Mouse (Mus musculus) CH12.LX (cell line): ENCODE data around the gene Wee1. TPM values are rescaled to one million over a fixed set of nuclear protein-coding genes. Genes with fewer than 3 reads are reported as not detected.

Experiments used
- DNase-seq: peaks from one replicate; pipeline ENCODE4 v3.0.0-alpha.2; 2013; ENCODE audit errors: extremely low read depth
- H3K27ac ChIP-seq: 2 replicates; pipeline ENCODE4 v1.5.1; 2012; ENCODE audit warnings: low read depth, mild to moderate bottlenecking, control low read depth, moderate library complexity; ENCODE audit not compliant: insufficient read depth
- H3K27me3 ChIP-seq: replicated peaks from 2 replicates; pipeline ENCODE3; 2012; ENCODE audit warnings: inconsistent platforms
- H3K36me3 ChIP-seq, 2 experiments: replicated peaks in 1 of 2; 2 replicates each; pipeline versions ENCODE3 to v1.6.1; 2012; ENCODE audit warnings: inconsistent platforms in 1 of 2, low read length in 1 of 2, mild to moderate bottlenecking in 1 of 2, mixed read lengths in 1 of 2, moderate library complexity in 1 of 2; ENCODE audit not compliant: control insufficient read depth in 1 of 2, insufficient read depth in 1 of 2
- H3K4me1 ChIP-seq, 2 experiments: 2 replicates each; pipeline ENCODE4 v1.6.1; 2012; ENCODE audit warnings: inconsistent platforms in 1 of 2, moderate library complexity in 1 of 2; ENCODE audit not compliant: insufficient read depth in 2 of 2, control insufficient read depth in 1 of 2
- H3K4me2 ChIP-seq: 2 replicates; pipeline ENCODE4 v1.6.1; 2012; ENCODE audit warnings: low read depth, mild to moderate bottlenecking, control low read depth; ENCODE audit not compliant: poor library complexity, insufficient read depth, severe bottlenecking
- H3K4me3 ChIP-seq, 3 experiments: fragments of 150-350 bp in 1 of 3; sonication (generic) in 1 of 3; replicated peaks in 1 of 3; 2 replicates each; pipeline versions ENCODE3 to v1.5.1; 2011 to 2012; ENCODE audit warnings: low read depth in 2 of 3, low read length in 2 of 3, mild to moderate bottlenecking in 2 of 3, moderate library complexity in 2 of 3, control low read depth in 1 of 3, improper control_type of control experiment in 1 of 3, inconsistent platforms in 1 of 3, mixed read lengths in 1 of 3; ENCODE audit not compliant: poor library complexity in 1 of 3
- H3K79me2 ChIP-seq: replicated peaks from 2 replicates; pipeline ENCODE4 v1.6.1; 2012; ENCODE audit warnings: mild to moderate bottlenecking, moderate library complexity; ENCODE audit not compliant: control insufficient read depth, poor library complexity, insufficient read depth, severe bottlenecking; ENCODE audit errors: extremely low read depth
- H3K9ac ChIP-seq: 2 replicates; pipeline ENCODE4 v1.6.1; 2012; ENCODE audit warnings: low read depth, mild to moderate bottlenecking, control low read depth, moderate library complexity; ENCODE audit not compliant: insufficient read depth
- H3K9me3 ChIP-seq: replicated peaks from 2 replicates; pipeline ENCODE3; 2012; ENCODE audit warnings: low read length, inconsistent platforms, mixed read lengths
- BHLHE40 ChIP-seq: IDR thresholded peaks from 2 replicates; pipeline ENCODE4 v1.6.1; 2011; ENCODE audit warnings: mild to moderate bottlenecking, low read depth, low read length, improper control_type of control experiment
- CHD1 ChIP-seq: IDR thresholded peaks from 2 replicates; pipeline ENCODE4 v1.6.1; 2012; ENCODE audit warnings: low read depth, low read length, improper control_type of control experiment, inconsistent platforms
- CHD2 ChIP-seq: IDR thresholded peaks from 2 replicates; pipeline ENCODE4 v1.6.1; 2011; ENCODE audit warnings: low read length, improper control_type of control experiment
- CTCF ChIP-seq, 2 experiments: IDR thresholded peaks in 1 of 2; conservative IDR thresholded peaks in 1 of 2; 2 replicates each; pipeline ENCODE4 v1.5.1; 2011 to 2012; ENCODE audit warnings: low read depth in 2 of 2, low read length in 2 of 2, improper control_type of control experiment in 1 of 2, inconsistent platforms in 1 of 2, mild to moderate bottlenecking in 1 of 2, moderate library complexity in 1 of 2
- E2F4 ChIP-seq: IDR thresholded peaks from 2 replicates; pipeline ENCODE4 v1.6.1; 2011; ENCODE audit warnings: low read depth, low read length, improper control_type of control experiment; ENCODE audit not compliant: insufficient replicate concordance
- ELF1 ChIP-seq: IDR thresholded peaks from 2 replicates; pipeline ENCODE4 v1.6.1; 2014; ENCODE audit warnings: low read depth, mild to moderate bottlenecking, inconsistent platforms, low read length, improper control_type of control experiment
- EP300 ChIP-seq: IDR thresholded peaks from 2 replicates; pipeline ENCODE4 v1.6.1; 2011; ENCODE audit warnings: low read length, improper control_type of control experiment
- ETS1 ChIP-seq: conservative IDR thresholded peaks from 2 replicates; pipeline ENCODE4 v1.6.1; 2012; ENCODE audit warnings: low read depth, mild to moderate bottlenecking, inconsistent platforms, low read length, improper control_type of control experiment, moderate library complexity
- GABPA ChIP-seq: IDR thresholded peaks from 2 replicates; pipeline ENCODE4 v1.6.1; 2012; ENCODE audit warnings: low read depth, low read length, improper control_type of control experiment, inconsistent platforms; ENCODE audit not compliant: insufficient replicate concordance
- HCFC1 ChIP-seq: IDR thresholded peaks from 2 replicates; pipeline ENCODE4 v1.6.1; 2012; ENCODE audit warnings: low read depth, mild to moderate bottlenecking, inconsistent platforms, low read length, improper control_type of control experiment
- IRF4 ChIP-seq: IDR thresholded peaks from 2 replicates; pipeline ENCODE4 v1.6.1; 2014; ENCODE audit warnings: low read depth, mild to moderate bottlenecking, inconsistent platforms, low read length, improper control_type of control experiment
- JUN ChIP-seq: IDR thresholded peaks from 2 replicates; pipeline ENCODE4 v1.6.1; 2011; ENCODE audit warnings: low read depth, mild to moderate bottlenecking, low read length, improper control_type of control experiment, moderate library complexity; ENCODE audit not compliant: insufficient read depth
- JUND ChIP-seq: conservative IDR thresholded peaks from 2 replicates; pipeline ENCODE4 v1.6.1; 2011; ENCODE audit warnings: low read depth, low read length, improper control_type of control experiment
- KAT2A ChIP-seq: IDR thresholded peaks from 2 replicates; pipeline ENCODE4 v1.6.1; 2012; ENCODE audit warnings: low read length, improper control_type of control experiment, inconsistent platforms; ENCODE audit not compliant: insufficient replicate concordance
- MAFK ChIP-seq: IDR thresholded peaks from 2 replicates; pipeline ENCODE4 v1.6.1; 2011; ENCODE audit warnings: low read length, improper control_type of control experiment; ENCODE audit not compliant: insufficient replicate concordance
- MAX ChIP-seq: IDR thresholded peaks from 2 replicates; pipeline ENCODE4 v1.6.1; 2011; ENCODE audit warnings: low read length, improper control_type of control experiment
- MAZ ChIP-seq: IDR thresholded peaks from 2 replicates; pipeline ENCODE4 v1.6.1; 2012; ENCODE audit warnings: low read depth, mild to moderate bottlenecking, inconsistent platforms, low read length, improper control_type of control experiment, moderate library complexity
- MEF2A ChIP-seq: IDR thresholded peaks from 2 replicates; pipeline ENCODE4 v1.6.1; 2014; ENCODE audit warnings: low read depth, mild to moderate bottlenecking, inconsistent platforms, low read length, improper control_type of control experiment, borderline replicate concordance
- MXI1 ChIP-seq: IDR thresholded peaks from 2 replicates; pipeline ENCODE4 v1.6.1; 2011; ENCODE audit warnings: mild to moderate bottlenecking, low read depth, low read length, improper control_type of control experiment
- MYC ChIP-seq: IDR thresholded peaks from 2 replicates; pipeline ENCODE4 v1.6.1; 2011; ENCODE audit warnings: low read depth, mild to moderate bottlenecking, improper control_type of control experiment, low read length
- NELFE ChIP-seq: IDR thresholded peaks from 2 replicates; pipeline ENCODE4 v1.6.1; 2011; ENCODE audit warnings: low read depth, low read length, improper control_type of control experiment
- NRF1 ChIP-seq: IDR thresholded peaks from 2 replicates; pipeline ENCODE4 v1.6.1; 2014; ENCODE audit warnings: low read depth, mild to moderate bottlenecking, inconsistent platforms, low read length, improper control_type of control experiment, moderate library complexity
- PAX5 ChIP-seq: IDR thresholded peaks from 2 replicates; pipeline ENCODE4 v1.6.1; 2012; ENCODE audit warnings: low read length, inconsistent platforms, mixed read lengths
- POLR2A ChIP-seq: IDR thresholded peaks from 2 replicates; pipeline ENCODE4 v1.6.1; 2011; ENCODE audit warnings: low read depth, mild to moderate bottlenecking, improper control_type of control experiment, low read length
- POLR2AphosphoS2 ChIP-seq: IDR thresholded peaks from 2 replicates; pipeline ENCODE4 v1.6.1; 2011; ENCODE audit warnings: low read depth, low read length, improper control_type of control experiment
- RAD21 ChIP-seq: IDR thresholded peaks from 2 replicates; pipeline ENCODE4 v1.6.1; 2011; ENCODE audit warnings: low read depth, mild to moderate bottlenecking, low read length, improper control_type of control experiment, moderate library complexity
- RCOR1 ChIP-seq: conservative IDR thresholded peaks from 2 replicates; pipeline ENCODE4 v1.6.1; 2012; ENCODE audit warnings: low read depth, mild to moderate bottlenecking, inconsistent platforms, low read length, improper control_type of control experiment
- SIN3A ChIP-seq: IDR thresholded peaks from 2 replicates; pipeline ENCODE4 v1.6.1; 2012; ENCODE audit warnings: low read length, improper control_type of control experiment, inconsistent platforms
- SMC3 ChIP-seq: IDR thresholded peaks from 2 replicates; pipeline ENCODE4 v1.6.1; 2011; ENCODE audit warnings: low read depth, low read length, improper control_type of control experiment
- TBP ChIP-seq: conservative IDR thresholded peaks from 2 replicates; pipeline ENCODE4 v1.6.1; 2011; ENCODE audit warnings: low read depth, low read length, improper control_type of control experiment
- TCF12 ChIP-seq: IDR thresholded peaks from 2 replicates; pipeline ENCODE4 v1.6.1; 2014; ENCODE audit warnings: low read depth, mild to moderate bottlenecking, inconsistent platforms, low read length, improper control_type of control experiment
- UBTF ChIP-seq: IDR thresholded peaks from 2 replicates; pipeline ENCODE4 v1.6.1; 2012; ENCODE audit warnings: low read depth, mild to moderate bottlenecking, inconsistent platforms, low read length, improper control_type of control experiment, moderate library complexity
- USF1 ChIP-seq: IDR thresholded peaks from 2 replicates; pipeline ENCODE4 v1.6.1; 2014; ENCODE audit warnings: low read depth, mild to moderate bottlenecking, inconsistent platforms, low read length, improper control_type of control experiment
- USF2 ChIP-seq: conservative IDR thresholded peaks from 2 replicates; pipeline ENCODE4 v1.6.1; 2011; ENCODE audit warnings: low read depth, low read length, improper control_type of control experiment
- ZC3H11A ChIP-seq: IDR thresholded peaks from 2 replicates; pipeline ENCODE4 v1.6.1; 2012; ENCODE audit warnings: low read depth, mild to moderate bottlenecking, inconsistent platforms, low read length, improper control_type of control experiment
- ZKSCAN1 ChIP-seq: IDR thresholded peaks from 2 replicates; pipeline ENCODE4 v1.6.1; 2012; ENCODE audit warnings: low read depth, inconsistent platforms, low read length, improper control_type of control experiment, borderline replicate concordance
- ZMIZ1 ChIP-seq: IDR thresholded peaks from 2 replicates; pipeline ENCODE4 v1.6.1; 2012; ENCODE audit warnings: low read depth, mild to moderate bottlenecking, inconsistent platforms, low read length, improper control_type of control experiment
- ZNF384 ChIP-seq: IDR thresholded peaks from 2 replicates; pipeline ENCODE4 v1.6.1; 2012; ENCODE audit warnings: low read depth, low read length, improper control_type of control experiment, inconsistent platforms
- dilution Hi-C: fragments of 300-500 bp; cut with MboI; formaldehyde crosslinking; loops from 2 replicates; pipeline ENCODE4 v1.14.3; 2020; ENCODE audit warnings: low sequenced_read_pairs; ENCODE audit not compliant: extremely low pct_unique_long_range_greater_than_20kb, extremely low pct_ligation_motif_present
- in situ Hi-C: fragments of 300-500 bp; cut with MboI; formaldehyde crosslinking; loops from 3 replicates; pipeline ENCODE4 v1.14.3; 2019; ENCODE audit warnings: low sequenced_read_pairs, low pct_ligation_motif_present, low pct_unique_long_range_greater_than_20kb, mixed read lengths
- polyA plus RNA-seq: library from polyadenylated mRNA; unstranded; fragments of >175 nt; gene quantifications from 2 replicates; pipeline ENCODE4 v1.2.1, GENCODE M21; 2012; ENCODE audit warnings: low read depth; ENCODE audit not compliant: insufficient read length
- total RNA-seq, 2 experiments: library from RNA; depleted of rRNA; stranded (reverse); fragments of 300-350 nt in 1 of 2; fragments of >200 nt in 1 of 2; gene quantifications; 2 replicates each; pipeline ENCODE4 v1.2.3; 2012 to 2014

The Wee1 gene
- total and polyA plus RNA-seq, 3 experiments = 10.1 to 30.3 (median 14.2) TPM

GRCm38 (mm10) chr7:110122565-110123422 lies 948 bp downstream of the Wee1 start:
- Histone ChIP-seq H3K27ac (peak overlapping the region; percentile 53), H3K79me2 (peaks cover 51% of the 10 kb centered on the region), H3K9me3 (no peaks in the 10 kb centered on the region), H3K9ac (peak overlapping the region; percentile 72), H3K36me3 (peaks cover 9 to 14% of the 10 kb centered on the region in 2 experiments), H3K4me1 (peaks cover 0 to 27% of the 10 kb centered on the region in 2 experiments; a peak in 2 of 4 replicates), H3K4me3 (peak overlapping the region; percentile 89 to 97 (median 96)), H3K27me3 (no peaks in the 10 kb centered on the region), H3K4me2 (peak overlapping the region; percentile 97; the same call in 1 of the 2 replicates)
- in situ Hi-C loops = no loop called here
- dilution Hi-C loops = no loop called here
- TF ChIP-seq MEF2A (no peak), E2F4 (no peak), ZNF384 (peak; percentile 80), KAT2A (no peak), MAFK (no peak), JUND (no peak), ELF1 (no peak), EP300 (no peak), TBP (no peak), ZKSCAN1 (no peak), MAZ (no peak), HCFC1 (no peak), UBTF (peak; percentile 74), CHD2 (no peak), MAX (no peak), POLR2A (no peak), NELFE (no peak; the same call in 1 of the 2 replicates), USF1 (no peak), ZMIZ1 (0 out of 2 replicates have a peak, but pooled peaks have one; percentile 25), MXI1 (peak; percentile 62), SMC3 (no peak), BHLHE40 (no peak), JUN (no peak), MYC (no peak), SIN3A (peak; percentile 61; the same call in 1 of the 2 replicates), PAX5 (no peak), RAD21 (no peak), NRF1 (no peak), POLR2AphosphoS2 (no peak), CTCF (conservative IDR thresholded peaks at IDR 0.05 in 1 of 2, IDR thresholded peaks at IDR 0.05 in 1 of 2; ENCODE audit: low read depth in 2 of 2, low read length in 2 of 2) (no peak), ETS1 (no peak), ZC3H11A (no peak), IRF4 (no peak; the same call in 1 of the 2 replicates), RCOR1 (0 out of 2 replicates have a peak, but pooled peaks have one; percentile 50), GABPA (no peak), CHD1 (no peak), USF2 (no peak), TCF12 (no peak; the same call in 1 of the 2 replicates)
- DNase-seq = no peak
